Mouse (Mus musculus) heart, embryonic 14.5 days (tissue): ENCODE measurements around the gene Myo18b. TPM values are rescaled to one million over a fixed set of nuclear protein-coding genes. Genes with fewer than 3 reads are reported as not detected.

Experiments
- ATAC-seq: fragments of 200-750 bp; cut with Nextera tagmentation; 2 replicates; pipeline ENCODE4 v1.8.0; 2017; ENCODE audit warnings: low read depth, moderate TSS enrichment; ENCODE audit not compliant: insufficient number of reproducible peaks, insufficient read depth, low FRiP score
- H3K27ac ChIP-seq, 2 experiments: fragments of 200-500 bp in 1 of 2; fragments of 300-500 bp in 1 of 2; sonication (generic) in 1 of 2; replicated peaks in 1 of 2; 2 replicates each; pipeline ENCODE4 v1.5.1; 2012 to 2014; ENCODE audit warnings: low read depth in 2 of 2, low read length in 2 of 2, control low read depth in 1 of 2, mild to moderate bottlenecking in 1 of 2, mixed read lengths in 1 of 2; ENCODE audit not compliant: control insufficient read depth in 1 of 2, insufficient read depth in 1 of 2
- H3K27me3 ChIP-seq: fragments of 300-500 bp; sonication (generic); 2 replicates; pipeline ENCODE4 v1.6.1; 2014; ENCODE audit warnings: mild to moderate bottlenecking, low read length, control low read depth; ENCODE audit not compliant: control insufficient read depth, insufficient read depth
- H3K36me3 ChIP-seq: fragments of 300-500 bp; sonication (generic); 2 replicates; pipeline ENCODE4 v1.6.1; 2014; ENCODE audit warnings: mild to moderate bottlenecking, control low read depth, low read length, mixed read lengths; ENCODE audit not compliant: control insufficient read depth, insufficient read depth
- H3K4me1 ChIP-seq, 2 experiments: fragments of 200-500 bp in 1 of 2; fragments of 300-500 bp in 1 of 2; sonication (generic) in 1 of 2; 2 replicates each; pipeline ENCODE4 v1.6.1; 2012 to 2014; ENCODE audit warnings: low read length in 2 of 2, control low read depth in 1 of 2, mixed read lengths in 1 of 2; ENCODE audit not compliant: control insufficient read depth in 2 of 2, insufficient read depth in 2 of 2
- H3K4me2 ChIP-seq: fragments of 300-500 bp; sonication (generic); 2 replicates; pipeline ENCODE4 v1.6.1; 2014; ENCODE audit warnings: mild to moderate bottlenecking, low read length
- H3K4me3 ChIP-seq, 2 experiments: fragments of 200-500 bp in 1 of 2; fragments of 300-500 bp in 1 of 2; sonication (generic) in 1 of 2; 2 replicates each; pipeline ENCODE4 v1.5.1; 2012 to 2014; ENCODE audit warnings: low read length in 2 of 2, mild to moderate bottlenecking in 2 of 2, control low read depth in 1 of 2, low read depth in 1 of 2, moderate library complexity in 1 of 2; ENCODE audit not compliant: control insufficient read depth in 1 of 2, insufficient read depth in 1 of 2
- H3K9ac ChIP-seq: fragments of 300-500 bp; sonication (generic); 2 replicates; pipeline ENCODE4 v1.6.1; 2014; ENCODE audit warnings: mild to moderate bottlenecking, low read length
- H3K9me3 ChIP-seq: fragments of 300-500 bp; sonication (generic); 2 replicates; pipeline ENCODE4 v1.6.1; 2016; ENCODE audit warnings: low read length, control low read depth; ENCODE audit not compliant: control insufficient read depth
- WGBS: fragments of 180-500 bp; shearing (Covaris S2); extraction: QIAGEN DNeasy Blood & Tissue Kit; methylation state at CpG from one replicate; pipeline ENCODE4 v1.1.7; 2014; 5-methylcytosine and 5-hydroxymethylcytosine counted together
- polyA plus RNA-seq: library from polyadenylated mRNA; unstranded; fragments of >200 nt; fragmentation: Nextera tagmentation; extraction: Ambion mirVana; gene quantifications from 2 replicates; pipeline ENCODE4 v1.2.1, GENCODE M21; 2014

The Myo18b gene
- polyA plus RNA-seq, 1 experiment from 2014 or later = 33.6 TPM

DNA sequence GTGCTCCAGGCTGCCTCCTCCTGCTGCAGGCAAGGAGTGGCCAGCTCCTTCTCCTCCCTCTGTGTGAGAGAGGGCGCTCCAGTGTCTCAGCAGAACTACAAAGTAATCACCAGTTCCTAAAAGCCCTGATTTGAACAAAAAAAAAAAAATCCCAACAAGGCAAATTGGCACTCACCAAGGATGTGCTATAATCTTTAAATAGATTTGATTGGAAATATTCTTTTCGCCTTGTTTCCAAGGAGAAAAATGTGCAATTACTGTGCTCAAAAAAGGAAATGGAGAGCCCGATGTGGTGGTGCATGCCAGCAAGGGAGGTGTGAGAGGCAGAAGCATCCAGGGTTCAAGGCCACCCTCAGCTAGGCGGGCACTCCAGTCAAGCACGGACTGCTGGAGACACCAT, 35.7 kb upstream of the Myo18b start:
- H3K4me2 ChIP-seq = no peak overlapping the region
- H3K9ac ChIP-seq = no peak overlapping the region
- H3K36me3 ChIP-seq = peaks cover 23% of the 10 kb centered on the region
- WGBS = 75% methylated on average over 5 of the region's 5 CpGs
- no peaks in the 10 kb centered on the region for H3K27me3 ChIP-seq
- H3K4me1 ChIP-seq = peaks cover 27 to 39% of the 10 kb centered on the region in 2 experiments
- H3K4me3 ChIP-seq = no peak overlapping the region
- H3K27ac ChIP-seq = 0 out of 4 replicates have a peak overlapping the region, but pooled peaks of 1 of the 2 experiments have one; percentile 82
- ATAC-seq = no peak
- H3K9me3 ChIP-seq = no peaks in the 10 kb centered on the region

GRCm38 (mm10) chr5:112928201-112928881, 32.2 kb upstream of the Myo18b start:
- ATAC-seq = no peak
- no peaks in the 10 kb centered on the region for H3K9me3 ChIP-seq
- H3K4me2 ChIP-seq = no peak overlapping the region
- H3K4me3 ChIP-seq = no peak overlapping the region
- 37% methylated on average over 10 of the region's 10 CpGs for WGBS
- H3K4me1 ChIP-seq = peaks cover 15 to 25% of the 10 kb centered on the region in 2 experiments
- peaks cover 30% of the 10 kb centered on the region for H3K36me3 ChIP-seq
- H3K27me3 ChIP-seq = no peaks in the 10 kb centered on the region
- H3K27ac ChIP-seq = no peak overlapping the region
- H3K9ac ChIP-seq = no peak overlapping the region

DNA sequence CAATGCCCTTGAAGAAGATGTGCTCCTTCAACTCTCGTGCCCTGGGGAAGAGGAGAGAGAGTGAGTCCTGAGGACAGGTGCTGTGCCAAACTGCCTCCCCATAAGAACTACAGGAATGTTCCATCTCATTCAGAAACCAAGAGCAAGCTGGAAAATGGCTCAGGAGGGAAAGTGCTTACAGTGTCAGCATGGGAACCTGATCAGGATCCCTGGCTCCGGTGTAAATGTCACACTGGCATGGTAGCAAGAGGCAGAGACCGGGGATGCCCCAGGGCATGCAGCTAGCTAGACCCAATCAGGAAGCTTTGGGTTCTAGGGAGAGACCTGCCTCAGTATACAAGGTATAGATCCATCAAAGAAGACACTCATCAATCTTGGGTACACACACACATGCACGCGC, 29.3 kb upstream of the Myo18b start:
- no peaks in the 10 kb centered on the region for H3K9me3 ChIP-seq
- no peak overlapping the region for H3K4me3 ChIP-seq
- no peaks in the 10 kb centered on the region for H3K27me3 ChIP-seq
- ATAC-seq = no peak
- no peak overlapping the region for H3K4me2 ChIP-seq
- H3K9ac ChIP-seq = no peak overlapping the region
- peaks cover 12 to 20% of the 10 kb centered on the region in 2 experiments for H3K4me1 ChIP-seq
- WGBS = 91% methylated on average over 5 of the region's 5 CpGs
- no peak overlapping the region for H3K27ac ChIP-seq
- H3K36me3 ChIP-seq = peaks cover 30% of the 10 kb centered on the region

GRCm38 (mm10) chr5:112924806-112925205, 28.6 kb upstream of the Myo18b start:
- H3K4me3 ChIP-seq = no peak overlapping the region
- no peak overlapping the region for H3K9ac ChIP-seq
- no peaks in the 10 kb centered on the region for H3K9me3 ChIP-seq
- peaks cover 33% of the 10 kb centered on the region for H3K36me3 ChIP-seq
- no peaks in the 10 kb centered on the region for H3K27me3 ChIP-seq
- H3K27ac ChIP-seq = no peak overlapping the region
- ATAC-seq = no peak
- H3K4me2 ChIP-seq = no peak overlapping the region
- peaks cover 15 to 23% of the 10 kb centered on the region in 2 experiments for H3K4me1 ChIP-seq
- WGBS = 88% methylated on average over 8 of the region's 8 CpGs

DNA sequence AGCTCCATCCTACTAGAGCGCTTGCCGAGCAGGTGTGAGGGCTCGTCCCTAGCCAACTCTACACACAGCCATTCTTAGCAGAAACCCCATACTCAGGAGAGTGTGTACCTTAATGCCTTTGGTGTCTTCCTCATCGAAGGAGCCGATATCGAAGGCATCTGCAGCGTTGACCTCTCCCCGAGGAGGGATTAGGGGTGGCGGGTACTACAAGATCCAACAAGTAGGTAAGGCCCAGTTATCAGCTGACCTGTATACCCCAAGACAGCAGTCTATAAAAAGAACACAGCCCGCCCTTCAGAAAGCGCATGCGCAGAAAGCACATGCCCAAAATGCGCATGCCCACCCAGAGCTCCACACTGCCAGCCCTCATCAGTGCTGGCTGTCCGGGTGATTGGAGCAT, 27.7 kb upstream of the Myo18b start:
- Histone ChIP-seq H3K27me3 (no peaks in the 10 kb centered on the region), H3K4me1 (peaks cover 15 to 24% of the 10 kb centered on the region in 2 experiments), H3K36me3 (peaks cover 32% of the 10 kb centered on the region), H3K4me3 (no peak overlapping the region), H3K9ac (no peak overlapping the region), H3K4me2 (peak overlapping the region; percentile 4), H3K9me3 (no peaks in the 10 kb centered on the region), H3K27ac (peak overlapping the region in 1 of 2 experiments; percentile 3; a peak in 1 of 4 replicates)
- ATAC-seq = no peak
- WGBS = 72% methylated on average over 14 of the region's 14 CpGs

GRCm38 (mm10) chr5:112921914-112922313, 25.8 kb upstream of the Myo18b start:
- no peak for ATAC-seq
- Histone ChIP-seq H3K27me3 (no peaks in the 10 kb centered on the region), H3K9me3 (no peaks in the 10 kb centered on the region), H3K27ac (no peak overlapping the region), H3K4me3 (no peak overlapping the region), H3K36me3 (peaks cover 29% of the 10 kb centered on the region), H3K4me1 (peaks cover 12 to 20% of the 10 kb centered on the region in 2 experiments), H3K4me2 (no peak overlapping the region), H3K9ac (no peak overlapping the region)

DNA sequence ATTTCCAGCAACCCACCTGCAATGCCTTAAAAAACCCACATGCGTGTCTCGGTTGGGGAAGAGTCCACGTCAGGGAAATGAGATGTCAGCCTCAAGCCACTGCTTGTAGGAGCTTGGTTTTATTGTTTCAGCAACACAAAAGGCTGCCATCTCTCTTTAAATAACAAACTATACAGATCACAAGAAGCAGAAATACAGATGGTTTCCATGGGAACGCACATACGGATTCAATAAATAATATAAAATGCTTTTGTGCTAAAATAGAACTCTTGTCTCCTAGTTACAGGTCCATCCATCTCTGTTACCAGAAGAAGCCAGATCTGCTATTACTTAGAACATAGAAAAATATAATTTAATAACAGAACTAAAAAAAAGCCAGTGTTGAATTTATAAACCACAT, 14.2 kb upstream of the Myo18b start:
- no peak overlapping the region for H3K4me3 ChIP-seq
- H3K36me3 ChIP-seq = 0 out of 2 replicates have a peak, but pooled peaks cover 4% of the 10 kb centered on the region
- no peak overlapping the region for H3K9ac ChIP-seq
- no peak overlapping the region for H3K27ac ChIP-seq
- H3K27me3 ChIP-seq = no peaks in the 10 kb centered on the region
- no peak overlapping the region for H3K4me2 ChIP-seq
- 95% methylated on average over 5 of the region's 5 CpGs for WGBS
- no peak for ATAC-seq
- H3K9me3 ChIP-seq = no peaks in the 10 kb centered on the region
- peaks cover 22 to 27% of the 10 kb centered on the region in 2 experiments for H3K4me1 ChIP-seq

DNA sequence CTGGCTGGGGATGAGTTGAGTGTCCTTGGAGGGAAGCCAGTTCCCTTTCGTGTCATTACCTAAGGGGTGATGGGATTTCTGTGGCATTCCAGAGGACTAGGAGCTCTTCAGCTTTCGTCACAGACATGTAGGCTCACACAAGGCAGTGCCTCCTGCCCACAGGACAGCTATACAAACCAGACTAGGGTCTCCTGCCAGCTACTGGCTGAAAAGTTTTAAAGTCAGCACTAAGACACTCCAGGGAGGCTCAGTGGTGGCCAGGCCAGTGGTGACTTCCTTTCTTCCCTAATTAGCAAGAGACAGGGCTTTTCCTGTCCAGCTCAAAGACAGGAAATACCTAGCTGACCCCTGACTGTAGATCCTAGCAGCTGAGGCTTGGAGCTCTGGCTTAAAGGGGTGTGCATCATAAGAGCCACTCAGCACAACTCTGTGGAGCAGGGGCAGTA, 12.0 kb upstream of the Myo18b start:
- Histone ChIP-seq H3K36me3 (0 out of 2 replicates have a peak, but pooled peaks cover 4% of the 10 kb centered on the region), H3K9me3 (no peaks in the 10 kb centered on the region), H3K4me2 (no peak overlapping the region), H3K27me3 (no peaks in the 10 kb centered on the region), H3K4me1 (peaks cover 14 to 16% of the 10 kb centered on the region in 2 experiments), H3K9ac (no peak overlapping the region), H3K27ac (peak overlapping the region; percentile 73 to 78), H3K4me3 (no peak overlapping the region)
- ATAC-seq = peak; percentile 66
- 8% methylated on average over 2 of the region's 2 CpGs for WGBS
